Mouse (Mus musculus) midbrain, embryonic 12.5 days (tissue): ENCODE data around the gene Arid4a. TPM values are rescaled to one million over a fixed set of nuclear protein-coding genes. Genes with fewer than 3 reads are reported as not detected.
A peak's percentile ranks its signal among the peaks of the same experiment; 100 is the strongest.

ENCODE experiments used
- ATAC-seq: fragments of 200-750 bp; cut with Nextera tagmentation; 2 replicates; pipeline ENCODE4 v1.8.0; 2017; ENCODE audit warnings: low read depth, moderate TSS enrichment, moderate library complexity; ENCODE audit not compliant: low FRiP score
- H3K27ac ChIP-seq: fragments of 300-500 bp; sonication (generic); replicated peaks from 2 replicates; pipeline ENCODE4 v1.5.1; 2016; ENCODE audit warnings: mild to moderate bottlenecking
- H3K27me3 ChIP-seq: fragments of 300-500 bp; sonication (generic); 2 replicates; pipeline ENCODE4 v1.6.1; 2016; ENCODE audit warnings: mild to moderate bottlenecking
- H3K36me3 ChIP-seq: fragments of 300-500 bp; sonication (generic); 2 replicates; pipeline ENCODE4 v1.6.1; 2016
- H3K4me1 ChIP-seq: fragments of 300-500 bp; sonication (generic); 2 replicates; pipeline ENCODE4 v1.6.1; 2016
- H3K4me2 ChIP-seq: fragments of 300-500 bp; sonication (generic); replicated peaks from 2 replicates; pipeline ENCODE4 v1.6.1; 2016; ENCODE audit warnings: mild to moderate bottlenecking, moderate library complexity
- H3K4me3 ChIP-seq: fragments of 300-500 bp; sonication (generic); 2 replicates; pipeline ENCODE4 v1.5.1; 2016; ENCODE audit warnings: mild to moderate bottlenecking
- H3K9ac ChIP-seq: fragments of 300-500 bp; sonication (generic); replicated peaks from 2 replicates; pipeline ENCODE4 v1.6.1; 2016; ENCODE audit warnings: mild to moderate bottlenecking, moderate library complexity
- H3K9me3 ChIP-seq: fragments of 300-500 bp; sonication (generic); 2 replicates; pipeline ENCODE4 v1.6.1; 2016; ENCODE audit warnings: mild to moderate bottlenecking
- WGBS: fragments of 180-500 bp; shearing (Covaris S2); methylation state at CpG from one replicate; pipeline ENCODE4 v1.1.7; 2016; 5-methylcytosine and 5-hydroxymethylcytosine counted together
- polyA plus RNA-seq: library from polyadenylated mRNA; unstranded; fragments of >200 nt; fragmentation: Nextera tagmentation; extraction: Ambion mirVana; gene quantifications from 2 replicates; pipeline ENCODE4 v1.2.1, GENCODE M21; 2016

The Arid4a gene
- polyA plus RNA-seq = 35.8 and 37.1 TPM in 2 replicates

GRCm38 (mm10) chr12:71015363-71016210 lies at the start of gene Arid4a:
Gene Arid4a, plus strand, starts transcription at chr12:71015990.
- Histone ChIP-seq H3K27ac (peak within 1 kb of the TSS; percentile 98), H3K27me3 (no peaks in the 10 kb centered on the region), H3K36me3 (peaks cover 21% of the 10 kb centered on the region), H3K4me2 (peak within 1 kb of the TSS; percentile 65), H3K9ac (peak within 1 kb of the TSS; percentile 90), H3K4me1 (peaks cover 26% of the 10 kb centered on the region), H3K9me3 (no peaks in the 10 kb centered on the region), H3K4me3 (peak within 1 kb of the TSS; percentile 98)
- under 1% methylated on average over 61 of the region's 61 CpGs for WGBS
- ATAC-seq = peak; percentile 98

- ATAC-seq = no peak
- Histone ChIP-seq H3K4me3 (peak overlapping the region; percentile 60), H3K4me1 (no peaks in the 10 kb centered on the region), H3K27ac (peak overlapping the region; percentile 78), H3K36me3 (peaks cover 15% of the 10 kb centered on the region), H3K27me3 (no peaks in the 10 kb centered on the region), H3K9me3 (no peaks in the 10 kb centered on the region), H3K9ac (peak overlapping the region; percentile 61; the same call in 1 of the 2 replicates), H3K4me2 (peak overlapping the region; percentile 53)
- WGBS = 57% methylated on average over 8 of the region's 8 CpGs
Observed at GRCm38 (mm10) chr12:70967581-70967980, 48.2 kb upstream of the Arid4a start.

GRCm38 (mm10) chr12:70968141-70968790 lies 47.5 kb upstream of the Arid4a start:
- Histone ChIP-seq H3K4me2 (peak overlapping the region; percentile 53), H3K4me3 (peak overlapping the region; percentile 60), H3K36me3 (peaks cover 11% of the 10 kb centered on the region), H3K9me3 (no peaks in the 10 kb centered on the region), H3K4me1 (no peaks in the 10 kb centered on the region), H3K9ac (peak overlapping the region; percentile 61), H3K27ac (peak overlapping the region; percentile 78), H3K27me3 (no peaks in the 10 kb centered on the region)
- under 1% methylated on average over 35 of the region's 35 CpGs for WGBS
- peak; percentile 83 for ATAC-seq

- peak overlapping the region; percentile 61 for H3K9ac ChIP-seq
- H3K27ac ChIP-seq = peak overlapping the region; percentile 78
- under 1% methylated on average over 15 of the region's 15 CpGs for WGBS
Observed at GRCm38 (mm10) chr12:70968791-70969307, 46.9 kb upstream of the Arid4a start.

GRCm38 (mm10) chr12:70969485-70970184 lies 46.2 kb upstream of the Arid4a start:
- Histone ChIP-seq H3K4me1 (no peaks in the 10 kb centered on the region), H3K27me3 (no peaks in the 10 kb centered on the region), H3K9me3 (no peaks in the 10 kb centered on the region), H3K36me3 (no peaks in the 10 kb centered on the region), H3K4me3 (peak overlapping the region; percentile 36), H3K27ac (0 out of 2 replicates have a peak overlapping the region, but pooled peaks have one; percentile 26), H3K4me2 (peak overlapping the region; percentile 45), H3K9ac (no peak overlapping the region)
- ATAC-seq = no peak
- WGBS = 5% methylated on average over 17 of the region's 17 CpGs

More at GRCm38 (mm10) chr12:70968791-70969307, 46.9 kb upstream of the Arid4a start:
- peak; percentile 68 for ATAC-seq
- H3K36me3 ChIP-seq = peaks cover 5% of the 10 kb centered on the region
- H3K4me2 ChIP-seq = peak overlapping the region; percentile 53
- H3K4me1 ChIP-seq = no peaks in the 10 kb centered on the region
- H3K9me3 ChIP-seq = no peaks in the 10 kb centered on the region
- H3K27me3 ChIP-seq = no peaks in the 10 kb centered on the region
- H3K4me3 ChIP-seq = peak overlapping the region; percentile 60

- ATAC-seq = no peak
- H3K4me1 ChIP-seq = peaks cover 12% of the 10 kb centered on the region
- H3K27ac ChIP-seq = no peak overlapping the region
- H3K4me3 ChIP-seq = no peak overlapping the region
- H3K9ac ChIP-seq = no peak overlapping the region
- H3K27me3 ChIP-seq = no peaks in the 10 kb centered on the region
- H3K9me3 ChIP-seq = no peaks in the 10 kb centered on the region
- H3K36me3 ChIP-seq = peaks cover 1% of the 10 kb centered on the region; the same call in 1 of the 2 replicates
- H3K4me2 ChIP-seq = peak overlapping the region; percentile 44; the same call in 1 of the 2 replicates
- WGBS = 88% methylated on average over 4 of the region's 4 CpGs
Observed at GRCm38 (mm10) chr12:70973831-70974230, 42.0 kb upstream of the Arid4a start.

GRCm38 (mm10) chr12:70974441-70975266 lies 41.1 kb upstream of the Arid4a start, which contains the start of gene Psma3:
Gene Psma3, plus strand, starts transcription at chr12:70974621.
- Histone ChIP-seq H3K4me1 (peaks cover 12% of the 10 kb centered on the region), H3K4me2 (peak within 1 kb of the TSS; percentile 70), H3K9ac (peak within 1 kb of the TSS; percentile 94), H3K36me3 (peaks cover 8% of the 10 kb centered on the region; the same call in 1 of the 2 replicates), H3K27ac (peak within 1 kb of the TSS; percentile 94), H3K9me3 (no peaks in the 10 kb centered on the region), H3K4me3 (peak within 1 kb of the TSS; percentile 96), H3K27me3 (no peaks in the 10 kb centered on the region)
- under 1% methylated on average over 71 of the region's 71 CpGs for WGBS
- peak; percentile 100 for ATAC-seq

- Histone ChIP-seq H3K4me1 (peaks cover 12% of the 10 kb centered on the region), H3K27ac (peak overlapping the region; percentile 94), H3K36me3 (peaks cover 14% of the 10 kb centered on the region), H3K4me3 (peak overlapping the region; percentile 96), H3K4me2 (peak overlapping the region; percentile 70), H3K9me3 (no peaks in the 10 kb centered on the region), H3K27me3 (no peaks in the 10 kb centered on the region), H3K9ac (peak overlapping the region; percentile 94)
- ATAC-seq = no peak
- WGBS = 28% methylated on average over 10 of the region's 10 CpGs
Observed at GRCm38 (mm10) chr12:70975406-70975805, 40.4 kb upstream of the Arid4a start.

- H3K9ac ChIP-seq = peak overlapping the region; percentile 94
- peaks cover 12% of the 10 kb centered on the region for H3K4me1 ChIP-seq
- H3K36me3 ChIP-seq = peaks cover 18% of the 10 kb centered on the region
- H3K9me3 ChIP-seq = no peaks in the 10 kb centered on the region
- peak overlapping the region; percentile 70 for H3K4me2 ChIP-seq
- H3K27me3 ChIP-seq = no peaks in the 10 kb centered on the region
- ATAC-seq = no peak
- WGBS = 65% methylated on average over 3 of the region's 3 CpGs
- peak overlapping the region; percentile 96 for H3K4me3 ChIP-seq
- H3K27ac ChIP-seq = no peak overlapping the region
Observed at GRCm38 (mm10) chr12:70975891-70976290, 39.9 kb upstream of the Arid4a start.

GRCm38 (mm10) chr12:70978345-70978744 lies 37.4 kb upstream of the Arid4a start:
- no peak overlapping the region for H3K4me3 ChIP-seq
- H3K9me3 ChIP-seq = no peaks in the 10 kb centered on the region
- H3K4me1 ChIP-seq = peaks cover 12% of the 10 kb centered on the region
- no peak overlapping the region for H3K27ac ChIP-seq
- no peak overlapping the region for H3K4me2 ChIP-seq
- WGBS = 92% methylated on average over 7 of the region's 7 CpGs
- H3K9ac ChIP-seq = no peak overlapping the region
- no peaks in the 10 kb centered on the region for H3K27me3 ChIP-seq
- peaks cover 29% of the 10 kb centered on the region for H3K36me3 ChIP-seq
- ATAC-seq = no peak
